Mouse (Mus musculus): ENCODE results near the gene Hoxa3.

Hoxa3 gene

GRCm38 (mm10) chr6:52213119-52213986 lies at the start of gene Hoxa3, which contains the start of gene Gm28308:
Hoxa3 (minus strand) TSS chr6:52213336.
Gm28308 (minus strand) TSS chr6:52213339.
- DNase-seq (ENCODE audit: low spot score), result no peak

GRCm38 (mm10) chr6:52262463-52263320 lies 49.6 kb upstream of the Hoxa3 start:
- no peak for DNase-seq (ENCODE audit: low spot score)

GRCm38 (mm10) chr6:52261751-52262462 lies 48.8 kb upstream of the Hoxa3 start:
- no peak for DNase-seq (ENCODE audit: low spot score)

- DNase-seq (ENCODE audit: low spot score), result no peak
Observed at GRCm38 (mm10) chr6:52260654-52261575, 47.8 kb upstream of the Hoxa3 start, which contains the start of gene Hoxa13. Hoxa13 (minus strand) TSS chr6:52260880.

- no peak for DNase-seq (ENCODE audit: low spot score)
Observed at GRCm38 (mm10) chr6:52259811-52260261, 46.7 kb upstream of the Hoxa3 start.

GRCm38 (mm10) chr6:52259081-52259790 lies 46.1 kb upstream of the Hoxa3 start:
- DNase-seq (ENCODE audit: low spot score), result no peak

GRCm38 (mm10) chr6:52256956-52257355 lies 43.8 kb upstream of the Hoxa3 start:
- DNase-seq (ENCODE audit: low spot score), result no peak

GRCm38 (mm10) chr6:52253511-52254500 lies 40.7 kb upstream of the Hoxa3 start:
- DNase-seq (ENCODE audit: low spot score), result no peak

GRCm38 (mm10) chr6:52252775-52253376 lies 39.7 kb upstream of the Hoxa3 start:
- DNase-seq (ENCODE audit: low spot score), result no peak

GRCm38 (mm10) chr6:52252016-52252774 lies 39.1 kb upstream of the Hoxa3 start:
- no peak for DNase-seq (ENCODE audit: low spot score)

- no peak for DNase-seq (ENCODE audit: low spot score)
Observed at GRCm38 (mm10) chr6:52251177-52251879, 38.2 kb upstream of the Hoxa3 start.

- no peak for DNase-seq (ENCODE audit: low spot score)
Observed at GRCm38 (mm10) chr6:52249826-52250225, 36.7 kb upstream of the Hoxa3 start.

- no peak for DNase-seq (ENCODE audit: low spot score)
Observed at GRCm38 (mm10) chr6:52249415-52249738, 36.2 kb upstream of the Hoxa3 start.

- no peak for DNase-seq (ENCODE audit: low spot score)
Observed at GRCm38 (mm10) chr6:52248638-52249414, 35.7 kb upstream of the Hoxa3 start.

GRCm38 (mm10) chr6:52247766-52248637 lies 34.9 kb upstream of the Hoxa3 start:
- no peak for DNase-seq (ENCODE audit: low spot score)

Measured in ovary, adult 18-20 months (tissue).